Mouse (Mus musculus): ENCODE data around the gene Eif4a2. TPM values are rescaled to one million over a fixed set of nuclear protein-coding genes. Genes with fewer than 3 reads are reported as not detected.
"Not testable (repeated sequence)": the region's sequence is repeated elsewhere in the genome, so short reads cannot be mapped to it uniquely, and the experiment has no call there.

Gene Eif4a2
- 340 and 434 TPM in 2 replicates for polyA plus RNA-seq (2014; fragmentation: Nextera tagmentation; extraction: Ambion mirVana)

GRCm38 (mm10) chr16:23107231-23107942, at the start of gene Eif4a2:
Gene Eif4a2, plus strand, starts transcription at chr16:23107444.
- no peaks in the 10 kb centered on the region for H3K9me3 ChIP-seq (replicated peaks; ENCODE audit: control insufficient read depth, low read length)
- H3K27ac ChIP-seq (ENCODE audit: low read depth, low read length) = peak within 1 kb of the TSS; percentile 95
- peak within 1 kb of the TSS; percentile 100 for H3K9ac ChIP-seq (ENCODE audit: low read length)
- no peaks in the 10 kb centered on the region for H3K27me3 ChIP-seq (replicated peaks; ENCODE audit: control insufficient read depth, insufficient read depth, low read length)
- peaks cover 19% of the 10 kb centered on the region for H3K4me1 ChIP-seq (ENCODE audit: control insufficient read depth, insufficient read depth, low read length)
- H3K4me3 ChIP-seq (ENCODE audit: low read depth, low read length) = peak within 1 kb of the TSS; percentile 78
- peak; percentile 94 for DNase-seq (ENCODE audit: low spot score)
- H3K36me3 ChIP-seq (ENCODE audit: control insufficient read depth, insufficient read depth, low read length) = peaks cover 40% of the 10 kb centered on the region
- ATAC-seq = peak; percentile 92
- under 1% methylated on average over 71 of the region's 71 CpGs for WGBS
- peak within 1 kb of the TSS; percentile 97 for H3K4me2 ChIP-seq (ENCODE audit: low read length)

GRCm38 (mm10) chr16:23057668-23058447, 49.4 kb upstream of the Eif4a2 start, which contains the start of gene Kng1:
Gene Kng1, plus strand, starts transcription at chr16:23057865.
- H3K36me3 ChIP-seq (ENCODE audit: control insufficient read depth, insufficient read depth, low read length); H3K4me1 ChIP-seq (ENCODE audit: control insufficient read depth, insufficient read depth, low read length); H3K9ac ChIP-seq (ENCODE audit: low read length); H3K9me3 ChIP-seq (replicated peaks; ENCODE audit: control insufficient read depth, low read length); H3K27me3 ChIP-seq (replicated peaks; ENCODE audit: control insufficient read depth, insufficient read depth, low read length); H3K27ac ChIP-seq (ENCODE audit: low read depth, low read length); H3K4me3 ChIP-seq (ENCODE audit: low read depth, low read length); ATAC-seq; H3K4me2 ChIP-seq (ENCODE audit: low read length); DNase-seq (ENCODE audit: low spot score): not testable (repeated sequence)
- 81% methylated on average over 1 of the region's 1 CpGs for WGBS

GRCm38 (mm10) chr16:23059630-23060029, 47.6 kb upstream of the Eif4a2 start:
- WGBS = 57% methylated on average over 4 of the region's 4 CpGs
- H3K27me3 ChIP-seq (replicated peaks; ENCODE audit: control insufficient read depth, insufficient read depth, low read length); H3K4me1 ChIP-seq (ENCODE audit: control insufficient read depth, insufficient read depth, low read length); DNase-seq (ENCODE audit: low spot score); H3K4me3 ChIP-seq (ENCODE audit: low read depth, low read length); H3K9me3 ChIP-seq (replicated peaks; ENCODE audit: control insufficient read depth, low read length); ATAC-seq; H3K27ac ChIP-seq (ENCODE audit: low read depth, low read length); H3K9ac ChIP-seq (ENCODE audit: low read length); H3K4me2 ChIP-seq (ENCODE audit: low read length); H3K36me3 ChIP-seq (ENCODE audit: control insufficient read depth, insufficient read depth, low read length): not testable (repeated sequence)

GRCm38 (mm10) chr16:23060781-23061325, 46.4 kb upstream of the Eif4a2 start:
- H3K4me3 ChIP-seq (ENCODE audit: low read depth, low read length); H3K36me3 ChIP-seq (ENCODE audit: control insufficient read depth, insufficient read depth, low read length); H3K4me1 ChIP-seq (ENCODE audit: control insufficient read depth, insufficient read depth, low read length); H3K9me3 ChIP-seq (replicated peaks; ENCODE audit: control insufficient read depth, low read length); H3K27me3 ChIP-seq (replicated peaks; ENCODE audit: control insufficient read depth, insufficient read depth, low read length); ATAC-seq; H3K9ac ChIP-seq (ENCODE audit: low read length); H3K4me2 ChIP-seq (ENCODE audit: low read length); DNase-seq (ENCODE audit: low spot score); H3K27ac ChIP-seq (ENCODE audit: low read depth, low read length): not testable (repeated sequence)
- WGBS = 78% methylated on average over 5 of the region's 5 CpGs

- WGBS = 83% methylated on average over 6 of the region's 6 CpGs
- not testable (repeated sequence) for H3K27ac ChIP-seq (ENCODE audit: low read depth, low read length); H3K9me3 ChIP-seq (replicated peaks; ENCODE audit: control insufficient read depth, low read length); H3K4me1 ChIP-seq (ENCODE audit: control insufficient read depth, insufficient read depth, low read length); H3K36me3 ChIP-seq (ENCODE audit: control insufficient read depth, insufficient read depth, low read length); H3K4me3 ChIP-seq (ENCODE audit: low read depth, low read length); H3K4me2 ChIP-seq (ENCODE audit: low read length); H3K9ac ChIP-seq (ENCODE audit: low read length); ATAC-seq; H3K27me3 ChIP-seq (replicated peaks; ENCODE audit: control insufficient read depth, insufficient read depth, low read length); DNase-seq (ENCODE audit: low spot score)
Observed at GRCm38 (mm10) chr16:23077516-23077915, 29.7 kb upstream of the Eif4a2 start.

GRCm38 (mm10) chr16:23087159-23087558, 20.1 kb upstream of the Eif4a2 start:
- not testable (repeated sequence) for H3K4me3 ChIP-seq (ENCODE audit: low read depth, low read length); DNase-seq (ENCODE audit: low spot score); ATAC-seq; H3K27ac ChIP-seq (ENCODE audit: low read depth, low read length); H3K9ac ChIP-seq (ENCODE audit: low read length); H3K27me3 ChIP-seq (replicated peaks; ENCODE audit: control insufficient read depth, insufficient read depth, low read length); H3K9me3 ChIP-seq (replicated peaks; ENCODE audit: control insufficient read depth, low read length); H3K36me3 ChIP-seq (ENCODE audit: control insufficient read depth, insufficient read depth, low read length); H3K4me2 ChIP-seq (ENCODE audit: low read length); H3K4me1 ChIP-seq (ENCODE audit: control insufficient read depth, insufficient read depth, low read length)
- 84% methylated on average over 8 of the region's 8 CpGs for WGBS

- not testable (repeated sequence) for ATAC-seq; H3K27ac ChIP-seq (ENCODE audit: low read depth, low read length); H3K4me1 ChIP-seq (ENCODE audit: control insufficient read depth, insufficient read depth, low read length); H3K27me3 ChIP-seq (replicated peaks; ENCODE audit: control insufficient read depth, insufficient read depth, low read length); H3K4me2 ChIP-seq (ENCODE audit: low read length); H3K4me3 ChIP-seq (ENCODE audit: low read depth, low read length); H3K36me3 ChIP-seq (ENCODE audit: control insufficient read depth, insufficient read depth, low read length); H3K9me3 ChIP-seq (replicated peaks; ENCODE audit: control insufficient read depth, low read length); H3K9ac ChIP-seq (ENCODE audit: low read length)
- DNase-seq (ENCODE audit: low spot score) = peak; percentile 60
- 61% methylated on average over 4 of the region's 4 CpGs for WGBS
Observed at GRCm38 (mm10) chr16:23087712-23088111, 19.5 kb upstream of the Eif4a2 start.

- H3K9me3 ChIP-seq (replicated peaks; ENCODE audit: control insufficient read depth, low read length); H3K27ac ChIP-seq (ENCODE audit: low read depth, low read length); H3K4me1 ChIP-seq (ENCODE audit: control insufficient read depth, insufficient read depth, low read length); H3K4me2 ChIP-seq (ENCODE audit: low read length); H3K27me3 ChIP-seq (replicated peaks; ENCODE audit: control insufficient read depth, insufficient read depth, low read length); H3K4me3 ChIP-seq (ENCODE audit: low read depth, low read length); ATAC-seq; DNase-seq (ENCODE audit: low spot score); H3K9ac ChIP-seq (ENCODE audit: low read length); H3K36me3 ChIP-seq (ENCODE audit: control insufficient read depth, insufficient read depth, low read length): not testable (repeated sequence)
- WGBS = 83% methylated on average over 1 of the region's 1 CpGs
Observed at GRCm38 (mm10) chr16:23088491-23088890, 18.8 kb upstream of the Eif4a2 start.

- not testable (repeated sequence) for H3K9me3 ChIP-seq (replicated peaks; ENCODE audit: control insufficient read depth, low read length); H3K4me3 ChIP-seq (ENCODE audit: low read depth, low read length); H3K36me3 ChIP-seq (ENCODE audit: control insufficient read depth, insufficient read depth, low read length); H3K4me2 ChIP-seq (ENCODE audit: low read length); H3K4me1 ChIP-seq (ENCODE audit: control insufficient read depth, insufficient read depth, low read length); DNase-seq (ENCODE audit: low spot score); H3K27me3 ChIP-seq (replicated peaks; ENCODE audit: control insufficient read depth, insufficient read depth, low read length); H3K27ac ChIP-seq (ENCODE audit: low read depth, low read length); H3K9ac ChIP-seq (ENCODE audit: low read length); ATAC-seq
Observed at GRCm38 (mm10) chr16:23091345-23091744, 15.9 kb upstream of the Eif4a2 start.

Data from forebrain, embryonic 14.5 days (tissue).